Mouse (Mus musculus) liver, embryonic 11.5 days (tissue): ENCODE data around the gene Specc1. TPM values are rescaled to one million over a fixed set of nuclear protein-coding genes. Genes with fewer than 3 reads are reported as not detected.

Experiments
- ATAC-seq: fragments of 200-750 bp; cut with Nextera tagmentation; replicated peaks from 2 replicates; pipeline ENCODE4 v1.8.0; 2017; ENCODE audit warnings: moderate number of reproducible peaks, mild to moderate bottlenecking, moderate TSS enrichment, moderate library complexity; ENCODE audit not compliant: low FRiP score
- DNase-seq: peaks from one replicate; pipeline ENCODE4 v3.0.0-alpha.2; 2017; ENCODE audit warnings: low spot score
- H3K27ac ChIP-seq: fragments of 300-500 bp; sonication (generic); 2 replicates; pipeline ENCODE4 v1.5.1; 2014; ENCODE audit warnings: mild to moderate bottlenecking, low read depth, low read length, control low read depth
- H3K27me3 ChIP-seq: fragments of 300-500 bp; sonication (generic); replicated peaks from 2 replicates; pipeline ENCODE4 v1.6.1; 2014; ENCODE audit warnings: low read length, mixed read lengths; ENCODE audit not compliant: control insufficient read depth, insufficient read depth
- H3K36me3 ChIP-seq: fragments of 300-500 bp; sonication (generic); 2 replicates; pipeline ENCODE4 v1.6.1; 2014; ENCODE audit warnings: mild to moderate bottlenecking, low read length, moderate library complexity, mixed read lengths; ENCODE audit not compliant: control insufficient read depth, insufficient read depth
- H3K4me1 ChIP-seq: fragments of 300-500 bp; sonication (generic); replicated peaks from 2 replicates; pipeline ENCODE4 v1.6.1; 2014; ENCODE audit warnings: low read length, mixed read lengths; ENCODE audit not compliant: control insufficient read depth, insufficient read depth
- H3K4me2 ChIP-seq: fragments of 300-500 bp; sonication (generic); 2 replicates; pipeline ENCODE4 v1.6.1; 2014; ENCODE audit warnings: mild to moderate bottlenecking, control low read depth, moderate library complexity
- H3K4me3 ChIP-seq: fragments of 300-500 bp; sonication (generic); 2 replicates; pipeline ENCODE4 v1.5.1; 2014; ENCODE audit warnings: low read depth, low read length, control low read depth
- H3K9ac ChIP-seq: fragments of 300-500 bp; sonication (generic); 2 replicates; pipeline ENCODE4 v1.6.1; 2014; ENCODE audit warnings: low read depth, low read length, control low read depth
- H3K9me3 ChIP-seq: fragments of 300-500 bp; sonication (generic); 2 replicates; pipeline ENCODE4 v1.6.1; 2016; ENCODE audit warnings: low read length, inconsistent platforms, mixed read lengths; ENCODE audit not compliant: control insufficient read depth
- WGBS: fragments of 180-500 bp; shearing (Covaris S2); extraction: QIAGEN DNeasy Blood & Tissue Kit; methylation state at CpG from one replicate; pipeline ENCODE4 v1.1.7; 2014; 5-methylcytosine and 5-hydroxymethylcytosine counted together
- polyA plus RNA-seq: library from polyadenylated mRNA; unstranded; fragments of >200 nt; fragmentation: Nextera tagmentation; extraction: Ambion mirVana; gene quantifications from 2 replicates; pipeline ENCODE4 v1.2.1, GENCODE M21; 2014

Gene Specc1
- polyA plus RNA-seq, 1 experiment from 2014 or later = 23.6 TPM

- Histone ChIP-seq H3K27ac (no peak overlapping the region), H3K9ac (no peak overlapping the region), H3K4me2 (no peak overlapping the region), H3K4me3 (no peak overlapping the region), H3K4me1 (peaks cover 28% of the 10 kb centered on the region), H3K9me3 (no peaks in the 10 kb centered on the region), H3K27me3 (peaks cover 3% of the 10 kb centered on the region), H3K36me3 (no peaks in the 10 kb centered on the region)
- DNase-seq (no peak), ATAC-seq (no peak)
- 76% methylated on average over 2 of the region's 2 CpGs for WGBS
These were observed 3.5 kb downstream of the Specc1 start for GRCm38 (mm10) chr11:61960096-61960495.

GRCm38 (mm10) chr11:61962684-61963083, 6.1 kb downstream of the Specc1 start:
- H3K4me3 ChIP-seq = no peak overlapping the region
- H3K4me2 ChIP-seq = peak overlapping the region; percentile 1; the same call in 1 of the 2 replicates
- DNase-seq (no peak), ATAC-seq (no peak)
- WGBS = 41% methylated on average over 6 of the region's 6 CpGs
- no peaks in the 10 kb centered on the region; the same call in 1 of the 2 replicates for H3K27me3 ChIP-seq
- no peak overlapping the region for H3K9ac ChIP-seq
- H3K9me3 ChIP-seq = no peaks in the 10 kb centered on the region
- H3K27ac ChIP-seq = no peak overlapping the region
- H3K4me1 ChIP-seq = peaks cover 38% of the 10 kb centered on the region
- no peaks in the 10 kb centered on the region for H3K36me3 ChIP-seq

GRCm38 (mm10) chr11:61963193-61963592, 6.6 kb downstream of the Specc1 start:
- 81% methylated on average over 3 of the region's 3 CpGs for WGBS
- H3K27me3 ChIP-seq = no peaks in the 10 kb centered on the region
- no peak overlapping the region for H3K4me3 ChIP-seq
- no peaks in the 10 kb centered on the region for H3K36me3 ChIP-seq
- no peak overlapping the region for H3K27ac ChIP-seq
- ATAC-seq = no peak
- no peak overlapping the region for H3K4me2 ChIP-seq
- no peaks in the 10 kb centered on the region for H3K9me3 ChIP-seq
- no peak overlapping the region for H3K9ac ChIP-seq
- DNase-seq = no peak
- peaks cover 39% of the 10 kb centered on the region for H3K4me1 ChIP-seq

GRCm38 (mm10) chr11:61964611-61965010, 8.0 kb downstream of the Specc1 start:
- Histone ChIP-seq H3K4me1 (peaks cover 43% of the 10 kb centered on the region), H3K9ac (no peak overlapping the region), H3K27ac (no peak overlapping the region), H3K4me2 (no peak overlapping the region), H3K4me3 (no peak overlapping the region), H3K9me3 (no peaks in the 10 kb centered on the region), H3K27me3 (no peaks in the 10 kb centered on the region), H3K36me3 (no peaks in the 10 kb centered on the region)
- WGBS = 83% methylated on average over 5 of the region's 5 CpGs
- ATAC-seq = no peak
- no peak for DNase-seq

GRCm38 (mm10) chr11:61967034-61967433, 10.5 kb downstream of the Specc1 start:
- Histone ChIP-seq H3K27me3 (no peaks in the 10 kb centered on the region), H3K9me3 (no peaks in the 10 kb centered on the region), H3K4me1 (peaks cover 31% of the 10 kb centered on the region), H3K36me3 (no peaks in the 10 kb centered on the region), H3K9ac (no peak overlapping the region), H3K4me2 (no peak overlapping the region), H3K27ac (peak overlapping the region; percentile 2; the same call in 1 of the 2 replicates), H3K4me3 (no peak overlapping the region)
- ATAC-seq (no peak), DNase-seq (no peak)
- WGBS = 72% methylated on average over 8 of the region's 8 CpGs

- no peak for DNase-seq
- no peak overlapping the region for H3K27ac ChIP-seq
- peaks cover 20% of the 10 kb centered on the region for H3K4me1 ChIP-seq
- H3K4me2 ChIP-seq = no peak overlapping the region
- H3K9me3 ChIP-seq = no peaks in the 10 kb centered on the region
- H3K27me3 ChIP-seq = no peaks in the 10 kb centered on the region; the same call in 1 of the 2 replicates
- ATAC-seq = peak; percentile 82
- H3K36me3 ChIP-seq = no peaks in the 10 kb centered on the region
- no peak overlapping the region for H3K4me3 ChIP-seq
- H3K9ac ChIP-seq = no peak overlapping the region
- 73% methylated on average over 2 of the region's 2 CpGs for WGBS
These were observed 12.3 kb downstream of the Specc1 start for GRCm38 (mm10) chr11:61968875-61969274.

GRCm38 (mm10) chr11:61970901-61971300, 14.3 kb downstream of the Specc1 start:
- ATAC-seq (no peak), DNase-seq (no peak)
- no peaks in the 10 kb centered on the region for H3K36me3 ChIP-seq
- H3K4me1 ChIP-seq = peaks cover 20% of the 10 kb centered on the region
- H3K27me3 ChIP-seq = no peaks in the 10 kb centered on the region; the same call in 1 of the 2 replicates
- 67% methylated on average over 5 of the region's 5 CpGs for WGBS
- no peak overlapping the region for H3K27ac ChIP-seq
- H3K4me3 ChIP-seq = no peak overlapping the region
- no peak overlapping the region for H3K4me2 ChIP-seq
- no peak overlapping the region for H3K9ac ChIP-seq
- H3K9me3 ChIP-seq = no peaks in the 10 kb centered on the region

GRCm38 (mm10) chr11:61971441-61972221, 15.1 kb downstream of the Specc1 start:
- no peak overlapping the region for H3K4me3 ChIP-seq
- ATAC-seq (no peak), DNase-seq (no peak)
- no peaks in the 10 kb centered on the region for H3K9me3 ChIP-seq
- H3K4me2 ChIP-seq = no peak overlapping the region
- H3K27me3 ChIP-seq = no peaks in the 10 kb centered on the region; the same call in 1 of the 2 replicates
- 57% methylated on average over 7 of the region's 7 CpGs for WGBS
- H3K9ac ChIP-seq = no peak overlapping the region
- no peak overlapping the region for H3K27ac ChIP-seq
- no peaks in the 10 kb centered on the region for H3K36me3 ChIP-seq
- H3K4me1 ChIP-seq = peaks cover 20% of the 10 kb centered on the region
